Mouse (Mus musculus) layer of hippocampus, adult 18-20 months (tissue): Measurements from ENCODE around the gene Olfr390. TPM values are rescaled to one million over a fixed set of nuclear protein-coding genes. Genes with fewer than 3 reads are reported as not detected.

Experiments used
- DNase-seq, 2 experiments: peaks; one replicate each; pipeline ENCODE4 v3.0.0; 2022; ENCODE audit warnings: low spot score in 2 of 2
- long read RNA-seq: library from polyadenylated mRNA; stranded (forward); transcript quantifications from one replicate; pipeline ENCODE4 v2.0.0, GENCODE M21; 2021
- total RNA-seq, 2 experiments: library from RNA; stranded (reverse); gene quantifications; 2 replicates each; pipeline ENCODE4 v1.2.3; 2021

Gene Olfr390
- not detected for total RNA-seq
- long read RNA-seq: 0 reads

GRCm38 (mm10) chr11:73782664-73783063 is at the start of gene Olfr390:
TSS of gene Olfr390 (plus strand) at chr11:73782964.
- no peak for DNase-seq

GRCm38 (mm10) chr11:73759115-73759514 is 23.6 kb upstream of the Olfr390 start:
- DNase-seq: no peak

DNA sequence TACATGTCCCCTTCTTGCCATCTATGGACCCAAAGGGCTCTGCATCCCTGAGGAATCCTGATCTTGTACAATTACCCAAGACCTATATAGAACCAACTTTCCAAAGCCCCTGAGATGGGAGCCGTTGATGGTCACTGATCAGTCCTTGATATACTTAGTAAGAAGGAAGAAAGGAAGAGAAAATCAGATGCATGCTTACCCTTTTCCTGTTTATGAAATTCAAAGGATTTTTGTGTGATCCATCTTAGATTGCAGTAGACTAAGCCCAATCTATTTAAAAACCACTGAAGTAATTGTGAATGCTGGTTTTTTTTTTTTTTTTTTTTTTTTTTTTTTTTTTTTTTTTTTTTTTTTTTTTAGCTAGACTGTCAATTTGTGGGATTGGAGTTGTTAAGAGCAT is 2.2 kb upstream of the Olfr390 start, which contains the start of gene Olfr389:
Gene Olfr389 (minus strand): TSS at position 101 of the 400 bp plus-strand sequence.
- no peak for DNase-seq

DNA sequence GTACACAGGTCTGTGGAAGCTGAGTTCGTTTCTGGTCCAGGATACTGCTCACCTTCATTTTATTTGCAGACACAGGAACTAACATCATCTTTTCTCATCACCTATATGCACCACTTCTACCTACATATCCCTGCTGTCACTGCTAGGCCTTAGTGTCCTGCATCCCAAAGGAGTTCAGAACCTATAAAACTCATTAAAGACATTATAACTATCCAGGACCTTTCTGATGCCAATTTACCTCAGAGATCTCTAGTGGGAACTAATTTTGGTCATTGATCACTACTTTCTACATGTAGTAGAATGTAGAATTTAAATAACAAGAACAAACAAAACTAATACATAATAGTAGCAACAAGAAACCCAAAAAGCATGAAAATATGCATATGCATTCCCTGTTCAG is 20.2 kb downstream of the Olfr390 start, which contains the start of gene Olfr391-ps:
Gene Olfr391-ps (minus strand): TSS at position 101 of the 400 bp plus-strand sequence.
- no peak for DNase-seq

- DNase-seq: no peak
Measured at GRCm38 (mm10) chr11:73816949-73817348, 34.2 kb downstream of the Olfr390 start, which contains the start of gene Olfr392. TSS of gene Olfr392 (minus strand) at chr11:73817049.

Other genes with a start within 250 kb of the Olfr390 start
- gene Olfr385, start 190.0 kb upstream of the Olfr390 start, total RNA-seq: not detected
- gene Olfr384, start 184.4 kb upstream of the Olfr390 start, total RNA-seq: not detected
- not detected for gene Zfp735, start 94.2 kb upstream of the Olfr390 start, total RNA-seq
- not detected for gene Olfr389, start 2.3 kb upstream of the Olfr390 start, total RNA-seq
- gene Olfr391-ps, start 20.1 kb downstream of the Olfr390 start, total RNA-seq: not detected
- gene Olfr392, start 34.1 kb downstream of the Olfr390 start, total RNA-seq: not detected
- gene Olfr393, start 68.5 kb downstream of the Olfr390 start, total RNA-seq: not detected
- not detected for gene Olfr394, start 107.8 kb downstream of the Olfr390 start, total RNA-seq
- not detected for gene Olfr395, start 126.3 kb downstream of the Olfr390 start, total RNA-seq
- gene Olfr23, start 153.7 kb downstream of the Olfr390 start, total RNA-seq: not detected
- not detected for gene Olfr397, start 177.9 kb downstream of the Olfr390 start, total RNA-seq
- not detected for gene Olfr398, start 207.4 kb downstream of the Olfr390 start, total RNA-seq